In genomic region chr17:11728294-11728693, GRCm38 (mm10) we compare ENCODE assay signal across 27 mouse cellular contexts.
DNase-seq lines count a peak whose midpoint lies in the region; ATAC-seq and TF ChIP-seq lines count a peak whose summit lies in the region.
"Had no signal": no experiment of that assay in that cellular context is flagged by ENCODE, and none has a peak within 500 bp of the region (broad histone marks: within the 10 kb centered on the region; RNA-seq: fewer than 3 reads in every experiment).

No protein-coding gene starts in this region.

- no peak overlapping the region for H3K4me3 ChIP-seq in forebrain, embryonic 12.5 days (replicated peaks)
- H3K4me3 ChIP-seq in forebrain, embryonic 11.5 days (ENCODE audit: low read depth, low read length) = no peak overlapping the region
- no peak overlapping the region for H3K4me3 ChIP-seq in midbrain, postnatal 0 days (ENCODE audit: low read depth, low read length)
- no peak overlapping the region for H3K4me3 ChIP-seq in midbrain, embryonic 16.5 days (ENCODE audit: low read depth, low read length)
- H3K4me3 ChIP-seq in forebrain, embryonic 14.5 days (ENCODE audit: low read depth, low read length) = no peak overlapping the region
- no peak overlapping the region for H3K4me3 ChIP-seq in forebrain, postnatal 0 days (ENCODE audit: low read depth, low read length)
- no peak overlapping the region for H3K4me3 ChIP-seq in hindbrain, embryonic 11.5 days (ENCODE audit: low read depth, low read length)
- H3K4me3 ChIP-seq: embryonic facial prominence, embryonic 12.5 days; embryonic facial prominence, embryonic 15.5 days; gastrocnemius, adult 2 months; heart, embryonic 10.5 days; heart, embryonic 13.5 days; hindbrain, embryonic 12.5 days; hindbrain, embryonic 15.5 days had no signal

- no peak overlapping the region for H3K9ac ChIP-seq in forebrain, embryonic 12.5 days
- no peak overlapping the region for H3K9ac ChIP-seq in forebrain, embryonic 11.5 days (ENCODE audit: low read length)
- H3K9ac ChIP-seq in midbrain, postnatal 0 days (replicated peaks; ENCODE audit: low read length, poor library complexity, severe bottlenecking) = no peak overlapping the region
- H3K9ac ChIP-seq in midbrain, embryonic 16.5 days (ENCODE audit: low read depth, low read length) = no peak overlapping the region
- no peak overlapping the region for H3K9ac ChIP-seq in forebrain, embryonic 14.5 days (ENCODE audit: low read length)
- H3K9ac ChIP-seq in forebrain, postnatal 0 days = no peak overlapping the region
- no peak overlapping the region for H3K9ac ChIP-seq in hindbrain, embryonic 11.5 days (ENCODE audit: low read depth, low read length)
- H3K9ac ChIP-seq: embryonic facial prominence, embryonic 12.5 days; embryonic facial prominence, embryonic 15.5 days; heart, embryonic 13.5 days; hindbrain, embryonic 12.5 days; hindbrain, embryonic 15.5 days had no signal

- DNase-seq in forebrain, embryonic 11.5 days (ENCODE audit: low spot score) = no peak
- peak; percentile 13 for DNase-seq in midbrain, postnatal 0 days (ENCODE audit: low spot score)
- peak; percentile 64 for DNase-seq in forebrain, embryonic 14.5 days (ENCODE audit: low spot score)
- no peak for DNase-seq in forebrain, postnatal 0 days
- DNase-seq in left cerebral cortex, postnatal 14 days (ENCODE audit: low spot score in 2 of 2) = no peak
- DNase-seq in hindbrain, embryonic 11.5 days (ENCODE audit: low spot score) = no peak
- DNase-seq: adrenal gland, adult 8-10 months; adrenal gland, postnatal 25 days; cerebellum, adult 11 months; cerebellum, adult 2 months; cerebellum, adult 9-11 months; cerebellum, postnatal 25 days; gastrocnemius, adult 2 months; gastrocnemius, postnatal 14 days; heart, adult 18-20 months; heart, postnatal 14 days; heart, postnatal 4 days; kidney, adult 2 months had no signal

- 0 out of 2 replicates have a peak, but pooled peaks cover 3% of the 10 kb centered on the region for H3K27me3 ChIP-seq in forebrain, embryonic 12.5 days
- H3K27me3 ChIP-seq in forebrain, embryonic 11.5 days (ENCODE audit: control insufficient read depth, insufficient read depth, low read length) = no peaks in the 10 kb centered on the region
- H3K27me3 ChIP-seq in midbrain, postnatal 0 days (ENCODE audit: insufficient read depth, low read length) = no peaks in the 10 kb centered on the region
- H3K27me3 ChIP-seq in midbrain, embryonic 16.5 days (ENCODE audit: control insufficient read depth, insufficient read depth, low read depth, low read length) = no peaks in the 10 kb centered on the region
- H3K27me3 ChIP-seq in forebrain, embryonic 14.5 days (replicated peaks; ENCODE audit: control insufficient read depth, insufficient read depth, low read length) = no peaks in the 10 kb centered on the region
- H3K27me3 ChIP-seq in forebrain, postnatal 0 days (ENCODE audit: insufficient read depth, low read length) = no peaks in the 10 kb centered on the region
- no peaks in the 10 kb centered on the region for H3K27me3 ChIP-seq in hindbrain, embryonic 11.5 days (ENCODE audit: control insufficient read depth, insufficient read depth, low read length)
- H3K27me3 ChIP-seq: embryonic facial prominence, embryonic 12.5 days; embryonic facial prominence, embryonic 15.5 days; heart, embryonic 13.5 days; hindbrain, embryonic 12.5 days; hindbrain, embryonic 15.5 days had no signal

- H3K36me3 ChIP-seq in forebrain, embryonic 12.5 days (replicated peaks) = no peaks in the 10 kb centered on the region
- no peaks in the 10 kb centered on the region for H3K36me3 ChIP-seq in forebrain, embryonic 11.5 days (ENCODE audit: control insufficient read depth, insufficient read depth, low read length)
- H3K36me3 ChIP-seq in midbrain, postnatal 0 days (ENCODE audit: insufficient read depth, low read length) = no peaks in the 10 kb centered on the region
- H3K36me3 ChIP-seq in midbrain, embryonic 16.5 days (ENCODE audit: control insufficient read depth, insufficient read depth, low read length) = no peaks in the 10 kb centered on the region
- no peaks in the 10 kb centered on the region for H3K36me3 ChIP-seq in forebrain, embryonic 14.5 days (ENCODE audit: control insufficient read depth, insufficient read depth, low read length)
- no peaks in the 10 kb centered on the region for H3K36me3 ChIP-seq in forebrain, postnatal 0 days (ENCODE audit: insufficient read depth)
- no peaks in the 10 kb centered on the region for H3K36me3 ChIP-seq in hindbrain, embryonic 11.5 days (ENCODE audit: control insufficient read depth, insufficient read depth, low read length)
- H3K36me3 ChIP-seq: embryonic facial prominence, embryonic 12.5 days; embryonic facial prominence, embryonic 15.5 days; heart, embryonic 10.5 days; heart, embryonic 13.5 days; hindbrain, embryonic 12.5 days; hindbrain, embryonic 15.5 days had no signal

- intact Hi-C loops in left cerebral cortex, postnatal 14 days (cut with DNase I) = no loop called here

- peak; percentile 51; the same call in 1 of the 2 replicates for ATAC-seq in forebrain, embryonic 12.5 days (ENCODE audit: low FRiP score)
- ATAC-seq in forebrain, embryonic 11.5 days (replicated peaks; ENCODE audit: low FRiP score) = no peak
- no peak for ATAC-seq in midbrain, postnatal 0 days (ENCODE audit: low FRiP score)
- ATAC-seq in midbrain, embryonic 16.5 days = no peak
- peak; percentile 73 for ATAC-seq in forebrain, embryonic 14.5 days
- ATAC-seq in forebrain, postnatal 0 days = 0 out of 2 replicates have a peak, but pooled peaks have one; percentile 42
- ATAC-seq in hindbrain, embryonic 11.5 days (ENCODE audit: low FRiP score) = no peak
- ATAC-seq: intestine, postnatal 0 days had no signal

- H3K9me3 ChIP-seq in forebrain, embryonic 12.5 days = no peaks in the 10 kb centered on the region
- H3K9me3 ChIP-seq in forebrain, embryonic 11.5 days (ENCODE audit: control insufficient read depth, low read length) = no peaks in the 10 kb centered on the region
- H3K9me3 ChIP-seq in midbrain, postnatal 0 days (ENCODE audit: low read length) = no peaks in the 10 kb centered on the region
- H3K9me3 ChIP-seq in midbrain, embryonic 16.5 days (replicated peaks; ENCODE audit: control insufficient read depth, low read length, poor library complexity, severe bottlenecking) = no peaks in the 10 kb centered on the region
- no peaks in the 10 kb centered on the region for H3K9me3 ChIP-seq in forebrain, embryonic 14.5 days (replicated peaks; ENCODE audit: control insufficient read depth, low read length)
- H3K9me3 ChIP-seq in forebrain, postnatal 0 days (ENCODE audit: low read length) = no peaks in the 10 kb centered on the region
- H3K9me3 ChIP-seq in hindbrain, embryonic 11.5 days (ENCODE audit: control insufficient read depth, low read length) = no peaks in the 10 kb centered on the region
- H3K9me3 ChIP-seq: embryonic facial prominence, embryonic 12.5 days; embryonic facial prominence, embryonic 15.5 days; heart, embryonic 10.5 days; heart, embryonic 13.5 days; hindbrain, embryonic 12.5 days; hindbrain, embryonic 15.5 days had no signal

- TF ChIP-seq CTCF in midbrain, postnatal 0 days (IDR thresholded peaks at IDR 0.05) = no peak
- TF ChIP-seq CTCF in forebrain, postnatal 0 days (IDR thresholded peaks at IDR 0.05; ENCODE audit: low read depth) = no peak

- peaks cover 12% of the 10 kb centered on the region for H3K4me1 ChIP-seq in forebrain, embryonic 12.5 days
- no peaks in the 10 kb centered on the region for H3K4me1 ChIP-seq in forebrain, embryonic 11.5 days (replicated peaks; ENCODE audit: control insufficient read depth, insufficient read depth, low read length)
- 0 out of 2 replicates have a peak, but pooled peaks cover 4% of the 10 kb centered on the region for H3K4me1 ChIP-seq in midbrain, postnatal 0 days (ENCODE audit: insufficient read depth, low read length)
- H3K4me1 ChIP-seq in midbrain, embryonic 16.5 days (ENCODE audit: control insufficient read depth, insufficient read depth, low read length) = peaks cover 9% of the 10 kb centered on the region; the same call in 1 of the 2 replicates
- H3K4me1 ChIP-seq in forebrain, embryonic 14.5 days (ENCODE audit: control insufficient read depth, insufficient read depth, low read length) = peaks cover 5% of the 10 kb centered on the region; the same call in 1 of the 2 replicates
- H3K4me1 ChIP-seq in forebrain, postnatal 0 days (ENCODE audit: insufficient read depth) = no peaks in the 10 kb centered on the region
- H3K4me1 ChIP-seq in hindbrain, embryonic 11.5 days (replicated peaks; ENCODE audit: control insufficient read depth, insufficient read depth, low read length) = no peaks in the 10 kb centered on the region
- H3K4me1 ChIP-seq: embryonic facial prominence, embryonic 12.5 days; embryonic facial prominence, embryonic 15.5 days; heart, embryonic 10.5 days; heart, embryonic 13.5 days had no signal

- no peak overlapping the region for H3K27ac ChIP-seq in forebrain, embryonic 12.5 days
- H3K27ac ChIP-seq in forebrain, embryonic 11.5 days (ENCODE audit: low read depth, low read length) = no peak overlapping the region
- no peak overlapping the region for H3K27ac ChIP-seq in midbrain, postnatal 0 days (ENCODE audit: low read depth, low read length)
- no peak overlapping the region for H3K27ac ChIP-seq in midbrain, embryonic 16.5 days (ENCODE audit: low read length)
- H3K27ac ChIP-seq in forebrain, embryonic 14.5 days (ENCODE audit: low read depth, low read length) = no peak overlapping the region
- no peak overlapping the region for H3K27ac ChIP-seq in forebrain, postnatal 0 days (ENCODE audit: low read depth, low read length)
- no peak overlapping the region for H3K27ac ChIP-seq in hindbrain, embryonic 11.5 days (ENCODE audit: low read depth, low read length)
- H3K27ac ChIP-seq: embryonic facial prominence, embryonic 12.5 days; embryonic facial prominence, embryonic 15.5 days; gastrocnemius, adult 2 months; heart, embryonic 10.5 days; heart, embryonic 13.5 days; hindbrain, embryonic 12.5 days; hindbrain, embryonic 15.5 days had no signal

- 44% methylated on average over 2 of the region's 2 CpGs for WGBS in forebrain, embryonic 12.5 days
- 59% methylated on average over 2 of the region's 2 CpGs for WGBS in forebrain, embryonic 11.5 days
- 69% methylated on average over 2 of the region's 2 CpGs for WGBS in midbrain, postnatal 0 days
- 67% methylated on average over 2 of the region's 2 CpGs for WGBS in midbrain, embryonic 16.5 days
- WGBS in forebrain, embryonic 14.5 days = 16% methylated on average over 2 of the region's 2 CpGs
- 24% methylated on average over 2 of the region's 2 CpGs for WGBS in forebrain, postnatal 0 days
- WGBS in hindbrain, embryonic 11.5 days = 81% methylated on average over 2 of the region's 2 CpGs

- no peak overlapping the region for H3K4me2 ChIP-seq in forebrain, embryonic 12.5 days
- no peak overlapping the region for H3K4me2 ChIP-seq in forebrain, embryonic 11.5 days (ENCODE audit: low read depth, low read length, severe bottlenecking)
- no peak overlapping the region for H3K4me2 ChIP-seq in midbrain, postnatal 0 days (ENCODE audit: low read depth, low read length, poor library complexity, severe bottlenecking)
- H3K4me2 ChIP-seq in midbrain, embryonic 16.5 days (ENCODE audit: low read length) = no peak overlapping the region
- H3K4me2 ChIP-seq in forebrain, embryonic 14.5 days (ENCODE audit: low read length) = no peak overlapping the region
- no peak overlapping the region for H3K4me2 ChIP-seq in forebrain, postnatal 0 days (ENCODE audit: low read depth)
- no peak overlapping the region for H3K4me2 ChIP-seq in hindbrain, embryonic 11.5 days (replicated peaks; ENCODE audit: low read depth, low read length)
- H3K4me2 ChIP-seq: embryonic facial prominence, embryonic 12.5 days; embryonic facial prominence, embryonic 15.5 days; heart, embryonic 13.5 days; hindbrain, embryonic 12.5 days; hindbrain, embryonic 15.5 days had no signal

Comparison
In these comparisons a context has a peak if more than half of its experiments do, and no peak if none do; other contexts are left out.
1. ATAC-seq: peak in forebrain, embryonic 12.5 days (single experiment), forebrain, embryonic 14.5 days (single experiment) and forebrain, postnatal 0 days (single experiment); none in forebrain, embryonic 11.5 days (single experiment), midbrain, postnatal 0 days (single experiment), midbrain, embryonic 16.5 days (single experiment) and hindbrain, embryonic 11.5 days (single experiment).
2. DNase-seq: peak in midbrain, postnatal 0 days (single experiment) and forebrain, embryonic 14.5 days (single experiment); none in forebrain, embryonic 11.5 days (single experiment), forebrain, postnatal 0 days (single experiment), left cerebral cortex, postnatal 14 days (0 of 2) and hindbrain, embryonic 11.5 days (single experiment).